ENCODE assay signal across 8 mouse cellular contexts in the genomic region with DNA sequence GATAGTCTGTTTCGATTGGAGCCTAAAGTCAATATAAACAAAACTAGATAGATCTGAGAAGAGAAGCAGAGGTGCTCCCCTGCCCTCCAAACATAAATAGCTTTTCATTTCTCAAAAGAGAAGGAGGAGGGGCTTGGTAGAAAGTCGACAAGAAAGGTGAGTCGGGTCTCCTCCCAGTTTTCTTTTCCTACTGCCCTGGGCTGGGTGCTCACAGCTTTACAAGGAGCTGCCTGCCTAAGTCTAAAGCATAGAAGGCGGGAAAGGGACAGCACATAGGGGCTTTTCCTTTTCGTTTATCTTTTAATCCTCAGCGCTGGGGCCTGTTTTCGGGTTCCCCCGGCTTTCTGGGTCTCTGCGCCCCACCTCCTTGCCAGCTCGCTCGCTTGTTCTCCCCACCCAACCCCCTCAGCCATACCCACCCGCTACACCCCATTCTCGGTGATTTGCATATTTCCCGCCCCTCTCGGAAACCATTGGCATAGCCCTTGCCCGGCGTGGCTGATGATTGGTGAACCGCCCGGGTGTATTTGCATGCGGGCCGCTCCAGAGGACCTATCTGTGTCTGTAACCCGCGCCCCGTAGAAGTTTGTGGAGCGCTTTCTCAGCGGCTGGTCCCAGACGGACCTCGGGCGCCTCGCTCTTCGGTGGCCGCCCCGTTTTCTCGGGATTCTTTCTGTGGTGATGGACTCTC. TPM values are rescaled to one million over a fixed set of nuclear protein-coding genes. Genes with fewer than 3 reads are reported as not detected.
DNase-seq lines count a peak whose midpoint lies in the region; ATAC-seq and TF ChIP-seq lines count a peak whose summit lies in the region.

A gene (plus strand): TSS at position 579 of the 691 bp plus-strand sequence.

- TF ChIP-seq POLR2A in ES-Bruce4 (IDR thresholded peaks at IDR 0.05; ENCODE audit: insufficient read depth, low read length), result no peak
- TF ChIP-seq POLR2A in testis, adult 2 months (IDR thresholded peaks at IDR 0.05; ENCODE audit: control insufficient read depth, low read depth, low read length), result peak; percentile 78

- peak within 1 kb of the TSS; percentile 98 for H3K4me2 ChIP-seq in forebrain, embryonic 15.5 days (replicated peaks)
- H3K4me2 ChIP-seq in neural tube, embryonic 14.5 days (ENCODE audit: low read depth, low read length), result peak within 1 kb of the TSS; percentile 98

- no peaks in the 10 kb centered on the region for H3K4me1 ChIP-seq in ES-Bruce4 (ENCODE audit: control insufficient read depth, insufficient read depth, low read length)
- H3K4me1 ChIP-seq in forebrain, embryonic 15.5 days, result peaks cover 33% of the 10 kb centered on the region
- peaks cover 11% of the 10 kb centered on the region; the same call in 1 of the 2 replicates for H3K4me1 ChIP-seq in neural tube, embryonic 14.5 days (ENCODE audit: control insufficient read depth, insufficient read depth, low read length)
- peaks cover 18% of the 10 kb centered on the region for H3K4me1 ChIP-seq in testis, adult 2 months (ENCODE audit: control insufficient read depth, insufficient read depth, low read length)

- TF ChIP-seq CTCF in ES-Bruce4 (IDR thresholded peaks at IDR 0.05; ENCODE audit: low read depth, low read length), result no peak
- TF ChIP-seq CTCF in testis, adult 2 months (IDR thresholded peaks at IDR 0.05; ENCODE audit: control insufficient read depth, insufficient read depth, insufficient replicate concordance, low read depth, low read length), result no peak

- DNase-seq in cerebellum, adult 11-12 months, result peak; percentile 74
- DNase-seq in heart, postnatal 25 days (ENCODE audit: low spot score), result peak; percentile 90
- DNase-seq in layer of hippocampus, adult 18-20 months (ENCODE audit: low spot score in 2 of 2), result peak; percentile 86 to 92
- DNase-seq in lung, adult 18-20 months, result peak; percentile 94 to 96

- H3K4me3 ChIP-seq in ES-Bruce4 (ENCODE audit: low read depth, low read length), result peak within 1 kb of the TSS; percentile 84
- H3K4me3 ChIP-seq in forebrain, embryonic 15.5 days, result peak within 1 kb of the TSS; percentile 63
- H3K4me3 ChIP-seq in neural tube, embryonic 14.5 days (ENCODE audit: low read depth, low read length), result peak within 1 kb of the TSS; percentile 61
- peak within 1 kb of the TSS; percentile 67 for H3K4me3 ChIP-seq in testis, adult 2 months (ENCODE audit: control insufficient read depth, low read depth, low read length)

- no peak for TF ChIP-seq EP300 in ES-Bruce4 (IDR thresholded peaks at IDR 0.05; ENCODE audit: insufficient read depth, low read depth, low read length)

- intact Hi-C loops in heart, postnatal 25 days (cut with DNase I), result loop anchor here (2.0 to 10.0 kb wide), 4 partner anchors 36 to 409 kb away; no protein-coding TSS in a partner anchor

- peaks cover 1% of the 10 kb centered on the region; the same call in 1 of the 2 replicates for H3K27me3 ChIP-seq in ES-Bruce4 (ENCODE audit: control insufficient read depth, insufficient read depth, low read length, poor library complexity, severe bottlenecking)
- no peaks in the 10 kb centered on the region; the same call in 1 of the 2 replicates for H3K27me3 ChIP-seq in forebrain, embryonic 15.5 days
- H3K27me3 ChIP-seq in neural tube, embryonic 14.5 days (ENCODE audit: control insufficient read depth, insufficient read depth, low read length), result peaks cover 6% of the 10 kb centered on the region; the same call in 1 of the 2 replicates
- H3K27me3 ChIP-seq in testis, adult 2 months (ENCODE audit: control insufficient read depth, insufficient read depth, low read length), result no peaks in the 10 kb centered on the region

- peak within 1 kb of the TSS; percentile 62 for H3K9ac ChIP-seq in ES-Bruce4 (ENCODE audit: low read depth, poor library complexity, severe bottlenecking)
- peak within 1 kb of the TSS; percentile 55 for H3K9ac ChIP-seq in forebrain, embryonic 15.5 days (replicated peaks)
- H3K9ac ChIP-seq in neural tube, embryonic 14.5 days (replicated peaks; ENCODE audit: low read depth, low read length), result peak within 1 kb of the TSS; percentile 57

- WGBS in forebrain, embryonic 15.5 days, result under 1% methylated on average over 34 of the region's 34 CpGs
- WGBS in neural tube, embryonic 14.5 days, result under 1% methylated on average over 34 of the region's 34 CpGs

- ATAC-seq in forebrain, embryonic 15.5 days (replicated peaks), result peak; percentile 97
- ATAC-seq in neural tube, embryonic 14.5 days (ENCODE audit: low read depth), result peak; percentile 97

- no peaks in the 10 kb centered on the region for H3K9me3 ChIP-seq in ES-Bruce4 (replicated peaks; ENCODE audit: control insufficient read depth, insufficient read depth, low read length, poor library complexity, severe bottlenecking)
- H3K9me3 ChIP-seq in forebrain, embryonic 15.5 days, result no peaks in the 10 kb centered on the region
- H3K9me3 ChIP-seq in neural tube, embryonic 14.5 days (ENCODE audit: control insufficient read depth, low read length), result no peaks in the 10 kb centered on the region

- no peaks in the 10 kb centered on the region for H3K36me3 ChIP-seq in ES-Bruce4 (ENCODE audit: control insufficient read depth, insufficient read depth, low read length, poor library complexity, severe bottlenecking)
- H3K36me3 ChIP-seq in forebrain, embryonic 15.5 days, result no peaks in the 10 kb centered on the region
- no peaks in the 10 kb centered on the region for H3K36me3 ChIP-seq in neural tube, embryonic 14.5 days (ENCODE audit: control insufficient read depth, insufficient read depth, low read length)
- H3K36me3 ChIP-seq in testis, adult 2 months (ENCODE audit: control insufficient read depth, insufficient read depth, low read length), result no peaks in the 10 kb centered on the region

- H3K27ac ChIP-seq in ES-Bruce4 (ENCODE audit: insufficient read depth, low read length), result no peak within 1 kb of the TSS
- peak within 1 kb of the TSS; percentile 63 for H3K27ac ChIP-seq in forebrain, embryonic 15.5 days (replicated peaks)
- H3K27ac ChIP-seq in neural tube, embryonic 14.5 days (ENCODE audit: low read depth, low read length), result peak within 1 kb of the TSS; percentile 34; the same call in 1 of the 2 replicates
- peak within 1 kb of the TSS; percentile 19 for H3K27ac ChIP-seq in testis, adult 2 months (ENCODE audit: control insufficient read depth, insufficient read depth, low read depth, low read length)

RNA-seq across cellular contexts. Expression of the gene that starts here (rescaled TPM):
- 3.9 and 4.2 TPM in 2 replicates for polyA plus RNA-seq in ES-Bruce4 (2011; ENCODE audit: insufficient read depth, insufficient read length, low read depth, missing spikeins)
- polyA plus RNA-seq in forebrain, embryonic 15.5 days (2015; fragmentation: Nextera tagmentation; extraction: Ambion mirVana), result 7.4 TPM in 2 replicates
- total RNA-seq in heart, postnatal 25 days (2021), result 10 to 100 TPM; 23.2 to 26.2 TPM
- total RNA-seq in layer of hippocampus, adult 18-20 months (2021), result 1 to 10 TPM; 7.8 to 8.0 TPM
- 7.8 and 10.3 TPM in 2 replicates for polyA plus RNA-seq in neural tube, embryonic 14.5 days (2014; fragmentation: Nextera tagmentation; extraction: Ambion mirVana)
- polyA plus RNA-seq in testis, adult 2 months (2012; rRNA removed), result 7.2 and 9.0 TPM in 2 replicates
